Mouse (Mus musculus) left cerebral cortex, adult 9 months (tissue): ENCODE measurements at regions not wholly inside any gene's neighbourhood (a gene's known extent, or its start where the extent isn't known, plus 50 kb on each side); places are given as distances from the start of the nearest gene placed in this dataset.

Source experiments
- DNase-seq, 2 experiments: peaks; one replicate each; pipeline ENCODE4 v3.0.0; 2022; ENCODE audit warnings: low spot score in 2 of 2

GRCm38 (mm10) chr17:4297156-4297535 lies 601.1 kb upstream of the Nox3 start:
- no peak for DNase-seq

GRCm38 (mm10) chr17:4301142-4301853 lies 605.2 kb upstream of the Nox3 start:
- DNase-seq, result no peak

- no peak for DNase-seq
Measured at GRCm38 (mm10) chr17:4311785-4312379, 615.8 kb upstream of the Nox3 start.

GRCm38 (mm10) chr17:4319141-4319540 lies 623.1 kb upstream of the Nox3 start:
- DNase-seq, result no peak

- DNase-seq, result no peak
Measured at GRCm38 (mm10) chr17:4328810-4329209, 632.7 kb upstream of the Nox3 start.

GRCm38 (mm10) chr17:4331650-4332049 lies 635.6 kb upstream of the Nox3 start:
- DNase-seq, result no peak

GRCm38 (mm10) chr17:4333091-4333490 lies 637.0 kb upstream of the Nox3 start:
- DNase-seq, result no peak

- DNase-seq, result no peak
Measured at GRCm38 (mm10) chr17:4353018-4353417, 641.1 kb upstream of the Arid1b start.

- DNase-seq, result no peak
Measured at GRCm38 (mm10) chr17:4355506-4356218, 638.5 kb upstream of the Arid1b start.

- DNase-seq, result no peak
Measured at GRCm38 (mm10) chr17:4360413-4361320, 633.5 kb upstream of the Arid1b start.

GRCm38 (mm10) chr17:4365811-4366210 lies 628.3 kb upstream of the Arid1b start:
- no peak for DNase-seq

- no peak for DNase-seq
Measured at GRCm38 (mm10) chr17:4380449-4380848, 613.7 kb upstream of the Arid1b start.

- no peak for DNase-seq
Measured at GRCm38 (mm10) chr17:4380873-4381272, 613.3 kb upstream of the Arid1b start.

- DNase-seq, result peak; percentile 11 to 33
Measured at GRCm38 (mm10) chr17:4381896-4382685, 612.0 kb upstream of the Arid1b start.

GRCm38 (mm10) chr17:4382716-4383115 lies 611.4 kb upstream of the Arid1b start:
- DNase-seq, result peak in 1 of 2 experiments; percentile 23

GRCm38 (mm10) chr17:4387616-4388015 lies 606.5 kb upstream of the Arid1b start:
- no peak for DNase-seq

GRCm38 (mm10) chr17:4390012-4390411 lies 604.1 kb upstream of the Arid1b start:
- DNase-seq, result no peak

- DNase-seq, result no peak
Measured at GRCm38 (mm10) chr17:4390577-4390976, 603.6 kb upstream of the Arid1b start.

GRCm38 (mm10) chr17:4391210-4391609 lies 602.9 kb upstream of the Arid1b start:
- DNase-seq, result no peak

- no peak for DNase-seq
Measured at GRCm38 (mm10) chr17:4396119-4396518, 598.0 kb upstream of the Arid1b start.

- no peak for DNase-seq
Measured at GRCm38 (mm10) chr17:4417686-4418085, 576.4 kb upstream of the Arid1b start.
